Mouse (Mus musculus) left cerebral cortex, postnatal 10 days (tissue): Measurements from ENCODE around the gene Cpt2. TPM values are rescaled to one million over a fixed set of nuclear protein-coding genes. Genes with fewer than 3 reads are reported as not detected.

Experiments
- DNase-seq, 2 experiments: peaks; one replicate each; pipeline ENCODE4 v3.0.0; 2021 to 2022; ENCODE audit warnings: low spot score in 2 of 2, mixed read lengths in 1 of 2; ENCODE audit errors: extremely low spot score in 1 of 2
- intact Hi-C: fragments of 180-260 bp; cut with DNase I; formaldehyde crosslinking; loops from one replicate; pipeline ENCODE4 v1.15.1; 2025
- total RNA-seq, 2 experiments: library from RNA; stranded (reverse); gene quantifications; 2 replicates each; pipeline ENCODE4 v1.2.3; 2021

Cpt2 gene
- total RNA-seq, 2 experiments from 2014 or later: 3.9 to 4.8 TPM

- intact Hi-C loops: loop anchor here (10.0 kb wide), 1 partner anchor 306 kb away; no protein-coding TSS in a partner anchor
- no peak for DNase-seq
Observed at GRCm38 (mm10) chr4:107928726-107929125, 5.3 kb upstream of the Cpt2 start.

- intact Hi-C loops: loop anchor here (10.0 kb wide), 1 partner anchor 307 kb away; no protein-coding TSS in a partner anchor
- DNase-seq: no peak
Observed at GRCm38 (mm10) chr4:107928269-107928668, 4.9 kb upstream of the Cpt2 start.

GRCm38 (mm10) chr4:107923803-107924194 lies 389 bp upstream of the Cpt2 start:
- intact Hi-C loops: loop anchor here (10.0 kb wide), 1 partner anchor 311 kb away; no protein-coding TSS in a partner anchor
- DNase-seq: no peak

- DNase-seq: no peak
- intact Hi-C loops: loop anchor here (10.0 kb wide), 1 partner anchor 313 kb away; no protein-coding TSS in a partner anchor
Observed at GRCm38 (mm10) chr4:107921952-107922351, 1.5 kb downstream of the Cpt2 start.

- no peak for DNase-seq
- intact Hi-C loops: loop anchor here (10.0 kb wide), 1 partner anchor 314 kb away; no protein-coding TSS in a partner anchor
Observed at GRCm38 (mm10) chr4:107921152-107921695, 2.2 kb downstream of the Cpt2 start.

- intact Hi-C loops: loop anchor here (10.0 kb wide), 1 partner anchor 314 kb away; no protein-coding TSS in a partner anchor
- DNase-seq: no peak
Observed at GRCm38 (mm10) chr4:107920336-107920735, 3.1 kb downstream of the Cpt2 start.

- intact Hi-C loops: no loop called here
- DNase-seq: no peak
Observed at GRCm38 (mm10) chr4:107910020-107910419, 13.4 kb downstream of the Cpt2 start.

- intact Hi-C loops: no loop called here
- no peak for DNase-seq
Observed at GRCm38 (mm10) chr4:107906561-107906960, 16.8 kb downstream of the Cpt2 start.

GRCm38 (mm10) chr4:107904252-107904651 lies 19.2 kb downstream of the Cpt2 start:
- intact Hi-C loops: no loop called here
- DNase-seq: no peak

- DNase-seq: no peak
- intact Hi-C loops: no loop called here
Observed at GRCm38 (mm10) chr4:107900206-107900605, 23.2 kb downstream of the Cpt2 start.

GRCm38 (mm10) chr4:107899211-107899927 lies 24.0 kb downstream of the Cpt2 start:
- no peak for DNase-seq
- intact Hi-C loops: no loop called here

- intact Hi-C loops: no loop called here
- no peak for DNase-seq
Observed at GRCm38 (mm10) chr4:107892663-107893062, 30.7 kb downstream of the Cpt2 start.

GRCm38 (mm10) chr4:107889731-107890432 lies 33.5 kb downstream of the Cpt2 start, which contains the start of gene 0610037L13Rik:
Gene 0610037L13Rik (plus strand): TSS chr4:107889813.
- peak; percentile 94 to 95 for DNase-seq
- intact Hi-C loops: no loop called here

- intact Hi-C loops: no loop called here
Observed at GRCm38 (mm10) chr4:107889385-107889730, 34.1 kb downstream of the Cpt2 start.

GRCm38 (mm10) chr4:107886371-107886770 lies 37.0 kb downstream of the Cpt2 start:
- no peak for DNase-seq
- intact Hi-C loops: no loop called here

More at GRCm38 (mm10) chr4:107889385-107889730, 34.1 kb downstream of the Cpt2 start:
- DNase-seq: no peak

- no peak for DNase-seq
- intact Hi-C loops: no loop called here
Observed at GRCm38 (mm10) chr4:107881631-107882030, 41.8 kb downstream of the Cpt2 start.

GRCm38 (mm10) chr4:107879254-107880050 lies 44.0 kb downstream of the Cpt2 start, which contains the start of gene Magoh:
Gene Magoh (plus strand): TSS chr4:107879755.
- intact Hi-C loops: no loop called here
- peak; percentile 97 to 98 for DNase-seq

- intact Hi-C loops: no loop called here
- DNase-seq: no peak
Observed at GRCm38 (mm10) chr4:107864866-107865265, 58.5 kb downstream of the Cpt2 start.

- intact Hi-C loops: no loop called here
Observed at GRCm38 (mm10) chr4:107858995-107859394, 64.4 kb downstream of the Cpt2 start.

More at GRCm38 (mm10) chr4:107858995-107859394, 64.4 kb downstream of the Cpt2 start:
- no peak for DNase-seq
